Mouse (Mus musculus) olfactory bulb, adult 2 months (tissue): ENCODE data around the gene Tpbgl. TPM values are rescaled to one million over a fixed set of nuclear protein-coding genes. Genes with fewer than 3 reads are reported as not detected.

Experiments used
- H3K27ac ChIP-seq: fragments of 200-500 bp; 2 replicates; pipeline ENCODE4 v1.5.1; 2012; ENCODE audit warnings: low read depth, low read length; ENCODE audit not compliant: insufficient read depth
- H3K4me1 ChIP-seq: fragments of 200-500 bp; 2 replicates; pipeline ENCODE4 v1.6.1; 2012; ENCODE audit warnings: low read length; ENCODE audit not compliant: control insufficient read depth, insufficient read depth
- H3K4me3 ChIP-seq: fragments of 200-500 bp; 2 replicates; pipeline ENCODE4 v1.5.1; 2012; ENCODE audit warnings: mild to moderate bottlenecking, low read depth, low read length, moderate library complexity; ENCODE audit not compliant: insufficient read depth
- CTCF ChIP-seq: fragments of 200-500 bp; IDR thresholded peaks from 2 replicates; pipeline ENCODE4 v1.5.1; 2012; ENCODE audit warnings: low read depth, mild to moderate bottlenecking, low read length, moderate library complexity; ENCODE audit not compliant: insufficient read depth
- POLR2A ChIP-seq: fragments of 200-500 bp; IDR thresholded peaks from 2 replicates; pipeline ENCODE4 v1.6.1; 2012; ENCODE audit warnings: mild to moderate bottlenecking, low read depth, low read length, moderate library complexity; ENCODE audit not compliant: insufficient read depth
- WGBS: fragments of 180-500 bp; shearing (Covaris S2); methylation state at CpG from one replicate; pipeline ENCODE4 v1.1.7; 2018; 5-methylcytosine and 5-hydroxymethylcytosine counted together
- polyA plus RNA-seq: library from polyadenylated mRNA; stranded (reverse); fragments of >200 nt; gene quantifications from 2 replicates; pipeline ENCODE4 v1.2.4, GENCODE M21; 2012; ENCODE audit warnings: low replicate concordance; ENCODE audit not compliant: missing spikeins, insufficient read depth, insufficient read length

Gene Tpbgl
- polyA plus RNA-seq, 1 experiment, result not detected

DNA sequence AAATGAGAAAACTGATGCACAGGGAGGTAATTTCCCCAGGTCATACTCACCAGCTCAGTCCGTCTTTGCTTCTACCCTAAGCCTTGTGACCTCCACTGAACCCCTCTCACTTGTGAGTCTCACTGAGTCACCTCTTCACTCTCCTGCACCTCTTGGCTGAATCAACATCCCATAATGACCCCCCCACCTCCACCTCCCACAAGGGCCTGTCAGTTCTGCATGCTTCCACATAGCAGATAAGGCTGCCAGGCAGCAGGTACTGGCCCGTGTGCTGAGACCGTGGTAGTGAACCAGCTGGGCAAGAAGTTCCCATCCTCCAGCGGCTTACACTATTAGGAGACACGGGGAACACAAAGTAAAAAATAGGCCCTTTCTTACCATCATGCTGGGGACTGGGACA, 36.3 kb downstream of the Tpbgl start:
- TF ChIP-seq CTCF (no peak), POLR2A (no peak)
- Histone ChIP-seq H3K4me3 (no peak overlapping the region), H3K4me1 (peaks cover 22% of the 10 kb centered on the region), H3K27ac (no peak overlapping the region)
- WGBS, result 72% methylated on average over 5 of the region's 5 CpGs

DNA sequence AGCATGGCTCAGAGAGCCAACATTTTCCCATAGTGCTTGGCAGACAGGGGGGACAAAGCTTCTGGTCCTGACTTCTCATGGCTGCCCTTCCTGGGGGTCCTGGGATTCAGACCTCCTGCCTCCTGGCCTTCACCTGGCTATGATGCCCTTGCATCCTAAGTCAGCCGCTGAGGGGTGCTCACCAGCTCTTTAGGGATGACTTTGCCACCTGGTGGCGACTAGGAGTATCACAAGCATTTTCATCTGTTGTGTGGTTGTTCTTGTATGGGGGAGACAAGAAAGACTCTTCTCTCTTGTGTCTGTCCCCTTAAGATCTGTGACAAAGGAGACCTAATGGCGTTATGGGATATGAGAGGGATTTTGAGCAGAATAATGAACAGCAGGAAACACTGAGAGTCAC, 36.8 kb downstream of the Tpbgl start:
- Histone ChIP-seq H3K27ac (no peak overlapping the region), H3K4me1 (peaks cover 26% of the 10 kb centered on the region), H3K4me3 (no peak overlapping the region)
- TF ChIP-seq CTCF (0 out of 2 replicates have a peak, but pooled peaks have one; percentile 37), POLR2A (no peak)
- WGBS, result 7% methylated on average over 3 of the region's 3 CpGs

DNA sequence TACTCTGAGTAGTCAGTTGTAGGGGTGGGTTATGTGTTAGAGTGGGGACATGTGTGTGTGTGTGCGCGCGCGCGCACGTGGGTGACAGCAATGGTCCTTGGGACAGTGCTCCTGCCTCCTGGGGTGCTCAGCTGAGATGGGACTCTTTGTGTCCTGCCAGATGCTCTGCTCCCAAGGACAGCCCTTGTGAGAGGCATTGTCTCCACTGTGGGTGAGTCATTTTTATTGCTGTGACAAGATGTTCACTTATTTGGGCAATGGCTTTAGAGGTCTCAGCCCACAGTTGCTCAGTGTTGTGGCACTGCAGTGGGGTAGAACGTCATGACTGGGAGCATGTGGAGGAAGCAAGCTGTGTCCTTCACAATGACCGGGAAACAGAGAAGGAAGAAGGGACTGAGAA, 40.9 kb downstream of the Tpbgl start:
- WGBS, result 75% methylated on average over 8 of the region's 8 CpGs
- no peak for TF ChIP-seq CTCF
- TF ChIP-seq POLR2A, result no peak
- H3K4me3 ChIP-seq, result no peak overlapping the region
- peak overlapping the region; percentile 34 for H3K27ac ChIP-seq
- H3K4me1 ChIP-seq, result peaks cover 41% of the 10 kb centered on the region

DNA sequence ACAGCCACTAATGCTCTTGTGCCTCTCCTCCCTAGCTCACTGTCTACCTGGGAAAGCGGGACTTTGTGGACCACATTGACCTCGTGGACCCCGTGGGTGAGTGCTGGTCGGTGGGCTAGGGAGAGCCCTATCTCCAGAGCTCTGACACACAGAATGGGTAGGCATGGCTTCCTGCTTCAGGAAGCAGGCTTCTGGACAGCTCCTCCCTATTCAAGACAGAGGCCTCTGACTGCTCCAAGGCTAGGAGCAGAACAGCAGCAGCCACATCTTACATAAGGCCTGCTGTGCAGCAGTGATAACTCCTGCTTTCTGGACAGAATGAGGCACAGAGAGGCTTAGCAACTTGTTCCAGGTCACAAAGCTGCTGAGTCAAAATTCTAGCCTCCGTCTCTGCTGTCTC, 43.3 kb downstream of the Tpbgl start:
- no peak for TF ChIP-seq CTCF
- no peak for TF ChIP-seq POLR2A
- H3K4me3 ChIP-seq, result no peak overlapping the region
- peaks cover 51% of the 10 kb centered on the region for H3K4me1 ChIP-seq
- no peak overlapping the region for H3K27ac ChIP-seq
- WGBS, result 91% methylated on average over 5 of the region's 5 CpGs

DNA sequence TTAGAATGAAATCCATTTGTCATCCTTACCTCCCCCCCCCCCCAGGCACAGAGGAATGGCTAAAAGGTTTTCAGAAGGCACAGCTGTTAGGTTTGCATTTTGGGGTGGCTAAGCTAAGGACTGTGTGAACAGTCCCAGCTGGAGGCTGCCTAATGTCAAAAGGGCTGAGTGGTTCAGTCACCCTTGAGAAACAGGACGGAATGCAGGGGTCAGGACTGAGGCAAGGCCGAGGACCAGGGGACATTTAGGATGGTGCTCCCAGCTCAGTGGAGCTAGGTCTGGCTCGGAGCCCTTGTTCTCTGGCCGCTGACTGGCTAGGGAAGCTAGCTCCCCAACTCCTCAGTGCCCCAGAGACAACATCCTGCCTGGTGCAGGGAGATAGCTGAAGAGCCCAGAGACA, 44.0 kb downstream of the Tpbgl start:
- Histone ChIP-seq H3K4me3 (no peak overlapping the region), H3K27ac (no peak overlapping the region), H3K4me1 (peaks cover 50% of the 10 kb centered on the region)
- TF ChIP-seq CTCF, result no peak
- TF ChIP-seq POLR2A, result no peak
- 76% methylated on average over 4 of the region's 4 CpGs for WGBS

DNA sequence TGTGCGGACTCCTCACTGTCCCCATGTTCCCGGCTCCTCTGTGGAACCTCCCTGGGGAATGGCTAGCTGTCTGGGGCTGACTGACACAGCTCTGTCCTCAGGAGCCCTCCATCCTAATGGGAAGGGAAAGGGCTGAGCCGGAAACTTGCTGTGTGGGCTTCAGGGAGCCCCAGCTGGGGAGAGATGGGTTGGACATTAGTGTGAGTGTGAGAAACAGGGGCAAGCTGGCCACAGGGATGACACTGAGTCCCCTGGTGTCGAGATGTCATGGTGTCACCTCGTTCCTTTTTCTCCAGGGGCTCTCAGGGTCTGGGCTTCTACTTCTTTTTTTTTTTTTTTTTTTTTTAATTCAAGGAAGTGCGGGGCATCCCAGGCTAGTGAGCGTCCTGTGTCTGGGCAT, 44.6 kb downstream of the Tpbgl start:
- no peak overlapping the region for H3K4me3 ChIP-seq
- 83% methylated on average over 7 of the region's 7 CpGs for WGBS
- TF ChIP-seq POLR2A (no peak), CTCF (no peak)
- H3K4me1 ChIP-seq, result peaks cover 47% of the 10 kb centered on the region
- no peak overlapping the region for H3K27ac ChIP-seq

DNA sequence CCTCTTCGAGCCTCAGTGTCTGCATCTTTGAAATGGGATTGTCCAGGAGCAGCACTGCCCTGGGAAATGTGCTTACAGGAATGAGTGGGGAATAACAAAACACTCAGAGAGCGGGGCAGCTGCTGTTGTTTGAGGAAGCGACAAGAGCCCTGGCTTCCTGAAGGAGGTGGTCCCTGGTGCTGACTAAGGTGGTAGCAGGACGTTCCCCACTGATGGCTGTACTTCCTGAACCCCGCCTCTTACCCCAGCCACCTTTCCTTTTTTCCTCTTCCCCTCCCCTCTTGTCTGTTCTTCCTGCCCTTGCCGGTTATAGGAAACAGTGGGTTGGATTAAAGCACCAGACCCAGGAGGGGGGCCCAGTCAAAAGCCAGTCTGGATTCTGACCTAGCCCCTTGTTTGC, 46.7 kb downstream of the Tpbgl start:
- H3K4me3 ChIP-seq, result no peak overlapping the region
- WGBS, result 59% methylated on average over 6 of the region's 6 CpGs
- peaks cover 32% of the 10 kb centered on the region for H3K4me1 ChIP-seq
- no peak for TF ChIP-seq POLR2A
- TF ChIP-seq CTCF, result no peak
- H3K27ac ChIP-seq, result no peak overlapping the region

DNA sequence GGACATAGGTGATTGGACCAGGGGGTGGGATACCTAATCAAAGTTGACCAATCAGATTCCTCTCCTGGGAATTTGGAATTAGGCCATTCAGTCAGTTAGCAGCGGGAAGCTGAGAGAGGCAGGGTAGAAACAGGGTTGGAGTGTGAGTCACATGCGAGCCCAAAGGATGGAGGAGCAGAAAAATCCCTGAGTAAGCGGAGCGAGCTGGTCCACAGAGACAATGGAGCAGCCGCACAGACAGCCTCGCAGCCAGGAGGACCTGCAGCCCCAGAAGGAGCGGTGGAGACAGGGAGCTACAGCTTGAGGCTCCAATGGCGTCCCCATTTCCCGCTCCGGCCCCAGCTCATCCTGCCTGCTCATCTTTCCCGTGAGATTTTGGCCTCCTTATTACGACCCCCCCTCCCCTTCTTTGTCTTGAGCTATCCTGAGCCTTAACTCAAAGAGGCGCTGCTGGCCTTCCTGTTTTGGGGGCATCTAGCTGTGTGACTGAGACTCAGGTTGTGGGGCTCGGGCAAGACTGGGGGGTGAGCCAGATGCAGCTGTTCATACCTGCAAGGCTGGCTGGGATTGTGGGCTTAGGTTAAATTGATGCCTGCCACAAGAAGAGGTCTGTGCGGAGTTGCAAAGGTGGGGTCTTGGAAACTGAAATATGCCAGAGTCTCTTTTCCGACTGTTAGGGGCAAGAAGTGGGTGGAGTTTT, 47.3 kb downstream of the Tpbgl start:
- Histone ChIP-seq H3K4me3 (peak overlapping the region; percentile 20; the same call in 1 of the 2 replicates), H3K27ac (peak overlapping the region; percentile 7; the same call in 1 of the 2 replicates), H3K4me1 (peaks cover 29% of the 10 kb centered on the region)
- TF ChIP-seq POLR2A (no peak), CTCF (no peak)
- WGBS, result 17% methylated on average over 16 of the region's 16 CpGs

DNA sequence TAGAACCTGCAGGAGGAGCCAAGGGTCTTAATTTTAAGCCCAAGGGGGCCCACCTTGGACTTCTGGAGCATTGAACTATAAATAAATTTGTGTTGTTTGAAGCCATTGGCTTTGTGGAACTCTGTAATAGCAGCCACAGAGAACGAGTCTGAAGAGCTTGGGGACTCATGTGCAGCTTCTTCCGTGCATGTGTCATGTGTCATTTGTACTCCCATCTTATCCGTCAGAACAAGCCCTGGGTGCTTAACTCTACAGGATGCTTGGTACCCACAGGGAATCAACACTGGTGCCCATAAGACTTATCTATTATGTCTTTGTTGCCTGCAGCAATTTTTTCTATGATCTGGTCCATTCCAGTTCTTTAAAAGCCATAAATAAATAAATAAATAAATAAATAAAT, 48.7 kb downstream of the Tpbgl start:
- H3K27ac ChIP-seq, result no peak overlapping the region
- TF ChIP-seq CTCF (no peak), POLR2A (no peak)
- 84% methylated on average over 3 of the region's 3 CpGs for WGBS

More for the DNA sequence above, 48.7 kb downstream of the Tpbgl start:
- Histone ChIP-seq H3K4me3 (no peak overlapping the region), H3K4me1 (peaks cover 25% of the 10 kb centered on the region)

Other genes with a start within 250 kb of the Tpbgl start
- gene Gdpd5, start 245.7 kb downstream of the Tpbgl start, polyA plus RNA-seq, result not detected in 2 replicates
- gene Klhl35, start 161.1 kb downstream of the Tpbgl start, polyA plus RNA-seq, result not detected in 2 replicates
- 980 TPM in 1 of 2 replicates, not detected in the other for gene Rps3, start 143.4 kb downstream of the Tpbgl start, polyA plus RNA-seq
- gene Arrb1, start 91.6 kb downstream of the Tpbgl start, polyA plus RNA-seq, result not detected in 2 replicates
- not detected in 2 replicates for gene Slco2b1, start 84.2 kb upstream of the Tpbgl start, polyA plus RNA-seq
- not detected in 2 replicates for gene Olfr520, start 103.2 kb upstream of the Tpbgl start, polyA plus RNA-seq
- gene Olfr521, start 136.4 kb upstream of the Tpbgl start, polyA plus RNA-seq, result not detected in 2 replicates
- gene Neu3, start 201.3 kb upstream of the Tpbgl start, polyA plus RNA-seq, result not detected in 2 replicates
- gene Xrra1, start 232.0 kb upstream of the Tpbgl start, polyA plus RNA-seq, result not detected in 2 replicates
- not detected in 2 replicates for gene Spcs2, start 236.4 kb upstream of the Tpbgl start, polyA plus RNA-seq